Mouse (Mus musculus) mesoderm, embryonic 11.5 days (tissue): Measurements from ENCODE around the gene Corin.

Source experiments
- DNase-seq: peaks from one replicate; pipeline ENCODE4 v3.0.0-alpha.2; 2012; ENCODE audit warnings: low read depth, low spot score

The Corin gene

DNA sequence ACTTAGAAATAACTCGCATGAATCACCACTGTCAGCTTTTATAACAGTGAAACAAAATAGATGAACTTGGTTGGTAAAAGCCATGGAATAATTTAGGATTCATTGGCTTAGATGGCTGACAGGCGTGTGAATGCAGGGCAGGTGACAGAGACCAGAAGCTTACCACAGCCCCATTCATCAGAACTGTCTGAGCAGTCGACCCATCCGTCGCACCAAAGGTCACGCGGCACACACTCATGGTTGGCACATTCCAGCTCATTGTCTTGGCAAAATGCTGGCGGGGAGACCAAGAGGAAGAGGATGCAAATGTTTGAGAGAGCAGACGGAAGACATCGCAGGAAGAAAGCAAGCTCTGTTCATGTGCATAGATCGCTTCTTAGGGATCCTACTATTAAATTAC is 173.6 kb downstream of the Corin start:
- peak; percentile 51 for DNase-seq

DNA sequence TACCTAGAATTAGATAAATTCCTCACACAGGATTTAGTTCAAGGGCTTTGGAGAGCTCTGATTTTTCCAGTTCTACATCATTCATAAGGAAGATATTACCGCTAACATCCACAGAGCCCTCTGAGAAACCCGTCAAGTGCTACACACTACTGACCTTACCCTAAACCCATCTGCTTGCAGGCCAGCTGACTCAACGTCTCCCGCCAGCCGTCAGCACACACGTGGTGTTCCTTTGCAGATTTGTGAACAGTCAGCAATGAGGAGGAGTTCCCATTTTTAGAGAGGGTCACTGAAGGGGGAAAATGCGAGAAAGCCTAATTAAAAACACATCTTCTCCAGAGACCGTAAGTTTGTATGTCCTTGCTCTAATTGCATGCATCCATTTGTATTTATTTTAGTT is 174.8 kb downstream of the Corin start:
- peak; percentile 43 for DNase-seq

DNA sequence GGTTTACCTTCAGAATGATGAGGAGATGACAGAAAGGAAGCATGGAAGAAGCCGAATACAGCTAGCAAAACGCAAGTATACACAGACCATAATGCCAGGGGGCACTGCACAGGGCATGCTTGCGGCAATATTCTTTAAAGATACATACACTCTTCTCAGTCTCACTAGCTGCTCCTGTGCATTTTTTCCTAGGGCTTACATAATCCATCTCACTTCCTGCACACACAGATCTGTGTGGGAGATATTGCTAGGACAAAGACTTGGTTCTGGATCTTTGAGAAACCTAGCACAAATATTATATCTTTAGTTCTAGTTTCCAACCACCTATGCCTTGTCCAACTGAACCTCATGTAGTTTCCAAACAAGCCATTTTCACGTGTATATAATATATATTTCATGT is 189.0 kb downstream of the Corin start:
- DNase-seq: no peak

DNA sequence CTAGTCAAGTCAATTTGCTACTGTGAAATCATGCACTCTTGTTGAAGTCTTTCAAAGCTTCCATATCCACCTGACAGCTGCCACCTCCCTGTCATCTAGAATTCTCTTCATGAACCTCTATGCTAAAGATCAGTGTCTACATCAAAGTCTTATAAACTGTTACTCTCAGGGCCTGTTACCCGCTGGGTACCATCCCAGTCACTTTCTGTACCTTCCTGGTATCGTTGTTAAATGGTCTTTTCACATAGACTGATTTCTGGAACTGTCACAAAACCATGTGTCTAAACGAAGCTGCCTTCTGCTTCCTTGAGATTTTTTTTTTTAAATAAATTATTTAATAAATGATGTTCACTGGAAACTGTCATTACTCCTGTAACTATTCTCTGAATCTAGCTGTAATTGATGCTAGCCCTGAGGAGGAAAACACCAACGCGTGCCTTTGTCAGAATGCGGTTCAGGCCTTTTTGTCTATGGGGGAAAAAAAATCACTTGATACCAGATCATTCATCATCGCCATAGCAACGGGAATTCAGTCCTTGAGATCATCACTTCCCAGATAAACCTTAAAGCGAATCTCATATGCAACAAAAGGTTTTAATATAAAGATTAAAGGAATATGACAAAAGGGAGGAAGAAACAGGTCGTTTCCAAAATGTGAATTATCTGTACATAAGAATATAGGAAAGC is 205.7 kb downstream of the Corin start:
- DNase-seq: no peak

DNA sequence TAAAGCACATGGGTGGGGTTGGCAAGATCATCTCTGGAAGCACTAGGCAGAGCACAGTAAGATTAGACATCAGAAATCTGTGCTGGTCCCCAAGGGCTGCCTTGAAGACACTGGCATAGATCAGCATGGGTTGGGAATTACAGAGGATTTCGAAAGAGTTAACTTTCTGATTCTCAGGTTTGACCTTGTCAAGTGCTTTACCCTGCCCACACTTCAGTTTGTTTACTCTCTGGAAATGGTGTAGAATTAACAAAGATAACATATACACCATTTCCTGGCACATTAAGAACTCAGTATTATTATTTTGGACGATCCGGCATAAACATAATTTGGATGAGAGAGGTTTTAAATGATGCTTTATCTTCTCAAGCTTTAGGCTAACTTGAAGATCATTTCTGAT is 219.2 kb downstream of the Corin start:
- no peak for DNase-seq

DNA sequence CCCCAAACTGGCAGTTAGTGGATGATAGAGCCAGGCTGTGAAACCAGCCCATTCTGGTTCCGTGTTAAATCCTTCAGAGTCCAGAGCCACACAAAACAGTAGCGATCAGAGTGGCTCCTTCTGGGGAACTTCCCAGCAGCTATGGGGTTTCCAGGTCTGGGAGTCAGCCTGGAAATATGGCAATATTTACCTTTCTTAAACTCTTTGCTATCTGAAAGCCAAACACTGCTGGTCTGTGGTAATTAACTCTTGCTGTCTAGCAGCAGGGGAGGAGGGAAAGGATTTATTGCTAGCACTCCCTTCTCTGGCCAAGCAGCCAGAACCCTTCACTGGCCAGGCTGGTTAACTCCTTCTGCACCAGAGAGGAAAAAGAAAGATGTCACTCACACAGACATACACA is 221.4 kb downstream of the Corin start:
- DNase-seq: peak; percentile 58

DNA sequence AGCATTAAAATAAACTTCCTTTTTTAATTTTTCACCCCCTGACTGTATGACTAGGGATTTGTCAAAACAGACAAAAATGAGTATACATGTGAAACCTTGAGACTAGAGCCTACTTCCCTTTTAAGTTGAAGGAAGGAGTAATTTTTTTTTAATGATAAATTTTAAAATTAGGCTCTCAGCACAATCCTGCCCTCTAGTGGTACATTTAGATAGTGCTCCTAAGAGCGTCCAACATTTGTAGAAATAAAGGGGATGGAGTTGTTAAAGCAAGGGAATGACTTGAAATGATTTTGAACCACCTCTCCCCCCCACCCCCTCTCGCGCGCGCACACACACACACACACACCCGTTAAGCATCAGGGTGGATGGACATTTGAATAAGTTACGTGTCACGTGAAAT is 234.6 kb downstream of the Corin start:
- peak; percentile 31 for DNase-seq

DNA sequence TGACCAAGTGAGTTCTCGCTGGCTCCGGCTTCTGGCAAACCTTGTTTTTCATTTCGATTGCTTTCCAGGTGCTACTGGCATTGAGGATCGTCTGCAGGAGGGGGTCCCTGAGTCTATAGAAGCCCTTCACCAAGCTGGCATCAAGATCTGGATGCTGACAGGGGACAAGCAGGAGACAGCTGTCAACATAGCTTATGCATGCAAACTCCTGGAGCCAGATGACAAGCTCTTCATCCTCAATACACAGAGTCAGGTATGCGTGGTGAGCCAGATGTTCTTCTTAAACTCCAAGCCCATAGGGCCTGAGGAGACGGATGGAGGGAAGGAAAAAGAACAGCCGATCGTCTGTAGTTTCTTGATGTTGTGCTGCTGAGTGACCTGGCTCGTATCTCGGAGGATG is 235.1 kb downstream of the Corin start:
- no peak for DNase-seq

DNA sequence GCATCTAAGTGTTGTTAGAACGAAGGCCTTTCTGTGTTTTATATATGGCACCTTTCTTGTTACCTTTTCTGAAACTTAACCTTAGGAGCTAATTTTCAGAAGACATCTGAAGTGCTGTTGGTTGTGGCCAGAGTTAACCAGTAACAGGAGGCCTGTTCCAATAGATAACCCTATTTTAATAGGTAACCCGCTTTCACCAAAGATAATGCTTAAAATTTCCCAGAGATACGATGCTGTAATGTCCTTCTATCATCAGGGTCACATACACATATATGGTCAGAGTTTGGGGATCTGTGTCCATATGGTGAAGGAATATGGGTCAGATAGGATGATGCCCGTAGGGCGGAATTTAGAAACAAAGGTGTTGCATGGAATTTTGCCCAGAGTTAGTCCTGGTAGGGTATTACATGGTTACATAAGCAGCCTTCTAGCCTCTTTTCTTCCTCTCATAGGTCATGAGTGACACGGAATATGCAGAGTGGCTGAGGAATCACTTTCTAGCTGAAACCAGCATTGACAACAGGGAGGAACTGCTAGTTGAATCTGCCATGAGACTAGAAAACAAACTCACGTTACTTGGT is 237.2 kb downstream of the Corin start:
- no peak for DNase-seq

DNA sequence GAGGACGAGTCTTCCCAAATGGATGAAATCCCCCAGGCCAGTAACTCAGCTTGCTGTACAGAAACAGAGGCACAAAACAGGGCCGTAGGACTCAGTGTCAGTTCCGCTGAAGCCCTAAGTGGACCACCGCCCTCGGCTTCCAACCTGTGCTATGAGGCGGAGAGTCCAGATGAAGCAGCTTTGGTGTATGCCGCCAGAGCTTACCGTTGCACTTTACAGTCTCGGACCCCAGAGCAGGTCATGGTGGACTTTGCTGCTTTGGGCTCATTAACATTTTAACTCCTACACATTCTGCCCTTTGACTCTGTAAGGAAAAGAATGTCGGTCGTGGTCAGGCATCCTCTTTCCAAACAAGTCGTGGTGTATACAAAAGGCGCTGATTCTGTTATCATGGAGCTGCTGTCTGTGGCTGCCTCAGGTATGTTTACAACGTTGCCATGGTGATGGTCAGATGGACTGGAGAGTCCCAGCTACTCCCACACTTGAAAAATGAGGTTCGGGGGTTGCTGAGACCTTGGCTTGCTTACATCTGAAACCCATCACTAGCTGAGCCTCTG is 240.0 kb downstream of the Corin start:
- DNase-seq: no peak

DNA sequence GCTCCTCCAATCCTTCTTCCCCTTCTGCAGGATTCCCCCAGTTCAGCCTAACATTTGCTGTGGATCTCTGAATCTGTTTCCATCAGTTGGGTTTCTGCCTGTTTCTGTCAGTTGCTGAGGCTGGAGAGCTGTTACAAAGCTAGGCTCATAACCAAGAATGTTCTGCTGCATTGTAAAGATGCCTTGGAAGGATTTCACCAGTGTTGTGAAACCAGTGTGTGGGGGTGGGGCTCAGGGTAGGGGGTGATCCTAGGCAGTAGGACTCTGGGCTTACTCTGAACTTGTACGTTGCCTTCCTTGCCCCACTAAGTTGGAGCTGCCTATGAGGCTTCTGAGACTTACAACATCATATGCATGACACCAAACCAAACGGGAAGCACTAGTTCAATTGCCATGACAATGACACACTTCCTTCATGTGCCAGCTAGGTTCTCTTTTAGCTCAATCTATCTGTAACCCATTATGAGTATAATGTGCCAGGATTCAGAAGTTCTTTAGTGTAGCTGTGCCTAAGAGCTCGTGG is 242.4 kb downstream of the Corin start:
- DNase-seq: no peak

DNA sequence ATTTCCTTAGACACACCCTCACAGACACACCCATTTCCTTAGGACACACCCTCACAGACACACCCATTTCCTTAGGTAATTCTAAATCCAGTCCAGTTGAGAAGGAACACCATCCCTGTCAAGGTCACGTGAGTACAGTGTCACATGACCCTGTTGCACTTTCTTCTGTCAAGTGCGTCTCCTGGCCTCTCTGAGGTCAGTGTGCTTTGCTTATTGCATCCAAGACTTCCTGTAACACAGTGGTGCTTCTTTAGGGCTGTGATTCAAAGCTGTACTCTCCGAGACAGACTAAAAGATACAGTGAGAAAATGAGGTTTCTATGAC is 245.0 kb downstream of the Corin start:
- DNase-seq: no peak

DNA sequence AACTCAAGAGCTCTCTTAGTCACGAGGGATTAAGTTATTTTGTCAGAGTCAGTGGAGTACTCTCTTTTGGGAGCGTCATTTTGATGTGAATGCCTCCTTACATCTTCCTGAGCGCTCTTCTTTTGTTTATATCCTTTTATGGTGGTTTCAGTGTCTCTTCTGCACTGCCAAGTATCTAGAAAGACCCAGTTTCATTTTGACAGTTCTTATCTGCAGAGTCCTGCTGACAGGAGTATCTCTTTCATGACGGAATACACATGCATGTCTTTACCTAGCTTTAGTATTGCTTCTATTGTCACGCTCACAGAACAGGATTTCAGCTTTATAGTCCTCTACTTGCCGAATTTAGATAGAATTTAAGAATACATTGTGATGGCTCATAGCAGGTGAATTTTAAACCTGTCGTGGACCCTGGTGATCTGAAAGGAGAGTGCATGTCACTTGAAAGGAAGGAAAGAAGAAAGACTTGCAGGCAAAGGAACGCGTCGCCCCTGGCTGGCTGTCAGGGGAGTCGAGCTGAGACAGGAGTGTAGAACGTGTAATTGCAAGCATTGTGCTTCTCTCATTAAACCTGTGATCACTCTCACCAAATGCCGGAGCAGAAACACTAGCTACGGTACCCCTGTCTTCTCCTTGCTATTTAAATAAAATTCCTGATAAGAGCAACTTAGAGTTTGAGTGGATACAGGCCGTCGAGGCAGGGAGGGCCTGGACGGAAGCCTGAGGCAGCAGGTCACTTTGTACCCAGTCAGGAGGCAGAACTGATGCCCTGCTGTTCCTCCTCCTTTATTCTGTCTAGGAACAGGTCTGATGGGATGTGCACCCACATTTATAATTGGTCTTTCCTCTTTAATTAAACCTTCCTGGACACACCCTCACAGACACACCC is 245.6 kb downstream of the Corin start:
- DNase-seq: no peak

DNA sequence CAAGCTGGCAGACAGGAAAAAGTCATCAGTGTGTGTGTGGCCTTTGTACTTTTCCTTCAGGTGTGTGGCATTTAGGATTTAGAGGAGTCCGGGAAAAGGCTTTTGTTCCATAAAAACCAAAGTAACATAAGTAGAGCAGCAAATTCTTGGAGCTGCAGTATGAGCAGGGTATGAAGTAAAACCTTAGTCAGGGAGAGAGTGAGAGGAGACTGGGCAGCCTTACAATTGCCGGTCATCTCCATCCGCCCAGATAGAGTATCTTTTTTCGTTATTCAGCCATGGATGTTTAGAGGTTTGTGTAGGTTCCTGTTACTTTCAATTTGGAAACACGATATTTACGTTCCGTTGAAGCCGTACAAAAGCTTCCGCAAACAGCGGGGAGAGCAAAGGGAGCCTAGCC is 247.2 kb downstream of the Corin start:
- no peak for DNase-seq

DNA sequence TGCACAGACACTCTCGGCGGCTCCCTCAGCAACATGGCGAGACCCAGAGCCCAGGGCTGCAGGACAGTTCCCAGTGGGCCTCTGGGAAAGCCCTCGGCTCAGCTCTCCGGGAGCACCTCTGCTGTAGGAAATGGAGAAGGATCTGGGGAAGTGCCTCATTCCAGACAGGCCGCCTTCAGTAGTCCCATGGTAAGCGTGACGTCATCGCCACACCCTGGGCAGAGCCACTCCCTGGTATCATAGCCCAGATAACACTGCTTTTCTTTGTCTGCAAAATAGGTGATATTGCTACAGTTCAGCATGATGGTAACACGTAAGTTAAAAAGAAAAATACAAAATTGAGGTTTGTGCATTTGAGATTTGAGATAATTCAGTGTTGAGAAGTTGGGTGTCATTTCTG is 249.3 kb downstream of the Corin start:
- no peak for DNase-seq

DNA sequence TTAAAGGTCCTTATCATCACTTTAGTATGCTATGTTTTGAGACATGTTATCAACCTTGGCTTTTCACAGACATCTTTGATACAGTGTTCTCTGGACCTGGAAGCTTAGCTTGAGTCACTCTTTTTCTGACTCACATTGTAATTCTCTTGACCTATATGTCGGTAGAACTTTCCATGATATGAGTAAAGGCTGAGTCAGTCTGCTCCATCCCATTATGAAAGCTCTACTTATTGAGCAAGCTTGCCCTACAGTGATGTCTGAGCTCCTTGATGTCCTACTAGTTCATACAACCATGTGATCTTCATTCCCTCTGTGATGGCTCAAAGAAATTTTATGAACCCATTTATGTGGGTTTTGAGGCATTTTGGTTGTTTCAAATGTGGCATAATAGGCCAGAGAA is 254.1 kb downstream of the Corin start:
- DNase-seq: no peak
